Mouse (Mus musculus) ES-Bruce4 (cell line): ENCODE data around the gene Pagr1a.

Experiments
- CTCF ChIP-seq: IDR thresholded peaks from one replicate; pipeline ENCODE4 v1.8.1; 2011; ENCODE audit warnings: low read depth, low read length
- POLR2A ChIP-seq: IDR thresholded peaks from one replicate; pipeline ENCODE4 v1.8.1; 2011; ENCODE audit warnings: low read length; ENCODE audit not compliant: insufficient read depth

DNA sequence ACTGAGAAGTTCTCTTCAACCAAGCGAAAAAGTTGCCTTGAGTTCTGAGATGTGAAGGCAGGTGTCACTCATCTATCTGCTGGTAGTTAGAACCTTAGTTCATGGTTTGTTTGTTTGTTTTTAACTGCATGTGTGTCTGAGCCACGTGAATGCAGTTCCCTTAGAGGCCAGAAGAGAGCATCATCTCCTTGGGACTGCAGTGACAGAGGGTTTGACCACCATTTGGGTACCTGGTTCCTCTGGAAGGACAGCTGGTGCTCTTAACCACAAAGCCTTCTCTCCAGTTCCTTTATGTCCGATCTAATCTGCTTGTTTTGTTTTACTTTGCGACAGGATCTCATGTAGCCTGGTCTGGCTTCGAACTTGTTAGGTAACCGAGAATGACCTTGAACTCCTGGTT lies 48.4 kb upstream of the Pagr1a start:
- TF ChIP-seq POLR2A, result no peak
- peak; percentile 9 for TF ChIP-seq CTCF
